Mouse (Mus musculus) MEL (cell line): ENCODE data around the gene Stra6.

ENCODE experiments used
- CHD2 ChIP-seq: IDR thresholded peaks from 2 replicates; pipeline ENCODE4 v1.6.1; 2011; ENCODE audit warnings: low read length, improper control_type of control experiment
- CTCF ChIP-seq, 3 experiments: IDR thresholded peaks in 2 of 3; conservative IDR thresholded peaks in 1 of 3; 2 replicates each; pipeline ENCODE4 v1.5.1; 2011 to 2012; ENCODE audit warnings: low read length in 3 of 3, low read depth in 2 of 3, mild to moderate bottlenecking in 2 of 3, improper control_type of control experiment in 1 of 3, inconsistent platforms in 1 of 3, mixed read lengths in 1 of 3, moderate library complexity in 1 of 3; ENCODE audit not compliant: control insufficient read depth in 1 of 3, insufficient read depth in 1 of 3, poor library complexity in 1 of 3, severe bottlenecking in 1 of 3
- GABPA ChIP-seq: IDR thresholded peaks from 2 replicates; pipeline ENCODE4 v1.6.1; 2012; ENCODE audit warnings: low read depth, mild to moderate bottlenecking, inconsistent platforms, low read length, improper control_type of control experiment, moderate library complexity
- HCFC1 ChIP-seq: IDR thresholded peaks from 2 replicates; pipeline ENCODE4 v1.6.1; 2012; ENCODE audit warnings: low read depth, mild to moderate bottlenecking, inconsistent platforms, low read length, improper control_type of control experiment, moderate library complexity
- KAT2A ChIP-seq: conservative IDR thresholded peaks from 2 replicates; pipeline ENCODE4 v1.6.1; 2012; ENCODE audit warnings: low read depth, low read length, improper control_type of control experiment, inconsistent platforms
- MAZ ChIP-seq: IDR thresholded peaks from 2 replicates; pipeline ENCODE4 v1.6.1; 2012; ENCODE audit warnings: low read depth, mild to moderate bottlenecking, inconsistent platforms, low read length, improper control_type of control experiment
- RAD21 ChIP-seq: IDR thresholded peaks from 2 replicates; pipeline ENCODE4 v1.6.1; 2011; ENCODE audit warnings: mild to moderate bottlenecking, low read depth, low read length, improper control_type of control experiment
- TAL1 ChIP-seq: IDR thresholded peaks from 2 replicates; pipeline ENCODE4 v1.6.1; 2012; ENCODE audit warnings: mild to moderate bottlenecking, inconsistent platforms, low read length, moderate library complexity, mixed read lengths
- TCF12 ChIP-seq: IDR thresholded peaks from 2 replicates; pipeline ENCODE4 v1.6.1; 2014; ENCODE audit warnings: low read depth, mild to moderate bottlenecking, inconsistent platforms, low read length, improper control_type of control experiment, moderate library complexity
- UBTF ChIP-seq: IDR thresholded peaks from 2 replicates; pipeline ENCODE4 v1.6.1; 2012; ENCODE audit warnings: low read depth, mild to moderate bottlenecking, inconsistent platforms, low read length, improper control_type of control experiment, moderate library complexity, borderline replicate concordance; ENCODE audit not compliant: insufficient read depth
- ZC3H11A ChIP-seq: IDR thresholded peaks from 2 replicates; pipeline ENCODE4 v1.6.1; 2012; ENCODE audit warnings: low read depth, mild to moderate bottlenecking, inconsistent platforms, low read length, improper control_type of control experiment
- ZNF384 ChIP-seq: IDR thresholded peaks from 2 replicates; pipeline ENCODE4 v1.6.1; 2012; ENCODE audit warnings: low read depth, mild to moderate bottlenecking, inconsistent platforms, low read length, improper control_type of control experiment

- TF ChIP-seq CTCF (IDR thresholded peaks at IDR 0.05 in 2 of 3, conservative IDR thresholded peaks at IDR 0.05 in 1 of 3; ENCODE audit: control insufficient read depth in 1 of 3, insufficient read depth in 1 of 3, low read depth in 2 of 3, low read length in 3 of 3, poor library complexity in 1 of 3, severe bottlenecking in 1 of 3) (no peak), CHD2 (no peak), TCF12 (no peak), UBTF (no peak), ZNF384 (no peak), ZC3H11A (no peak), GABPA (no peak), KAT2A (no peak), RAD21 (no peak), HCFC1 (no peak), TAL1 (no peak), MAZ (no peak)
These were observed 81.8 kb downstream of the Stra6 start for GRCm38 (mm10) chr9:58145417-58145816.
